Mouse (Mus musculus) heart, embryonic 15.5 days (tissue): Measurements from ENCODE around the gene Epha2. TPM values are rescaled to one million over a fixed set of nuclear protein-coding genes. Genes with fewer than 3 reads are reported as not detected.

Source experiments
- ATAC-seq: fragments of 200-750 bp; cut with Nextera tagmentation; replicated peaks from 2 replicates; pipeline ENCODE4 v1.8.0; 2017; ENCODE audit warnings: low read depth, moderate TSS enrichment; ENCODE audit not compliant: insufficient number of reproducible peaks, insufficient read depth, low FRiP score
- H3K27ac ChIP-seq: fragments of 300-500 bp; sonication (generic); 2 replicates; pipeline ENCODE4 v1.5.1; 2015; ENCODE audit warnings: mild to moderate bottlenecking, inconsistent platforms
- H3K27me3 ChIP-seq: fragments of 300-500 bp; sonication (generic); 2 replicates; pipeline ENCODE4 v1.6.1; 2015; ENCODE audit warnings: inconsistent platforms
- H3K36me3 ChIP-seq: fragments of 300-500 bp; sonication (generic); 2 replicates; pipeline ENCODE4 v1.6.1; 2015; ENCODE audit warnings: mild to moderate bottlenecking, inconsistent platforms
- H3K4me1 ChIP-seq: fragments of 300-500 bp; sonication (generic); replicated peaks from 2 replicates; pipeline ENCODE4 v1.6.1; 2015; ENCODE audit warnings: inconsistent platforms
- H3K4me2 ChIP-seq: fragments of 300-500 bp; sonication (generic); 2 replicates; pipeline ENCODE4 v1.6.1; 2015; ENCODE audit warnings: inconsistent platforms, mild to moderate bottlenecking, moderate library complexity
- H3K4me3 ChIP-seq: fragments of 300-500 bp; sonication (generic); 2 replicates; pipeline ENCODE4 v1.5.1; 2015; ENCODE audit warnings: mild to moderate bottlenecking, inconsistent platforms
- H3K9ac ChIP-seq: fragments of 300-500 bp; sonication (generic); 2 replicates; pipeline ENCODE4 v1.6.1; 2015; ENCODE audit warnings: mild to moderate bottlenecking, inconsistent platforms
- H3K9me3 ChIP-seq: fragments of 300-500 bp; sonication (generic); replicated peaks from 2 replicates; pipeline ENCODE4 v1.6.1; 2016; ENCODE audit warnings: inconsistent platforms
- WGBS: fragments of 180-500 bp; shearing (Covaris S2); methylation state at CpG from one replicate; pipeline ENCODE4 v1.1.7; 2015; ENCODE audit warnings: mixed read lengths; 5-methylcytosine and 5-hydroxymethylcytosine counted together
- polyA plus RNA-seq: library from polyadenylated mRNA; unstranded; fragments of >200 nt; fragmentation: Nextera tagmentation; extraction: Ambion mirVana; gene quantifications from 2 replicates; pipeline ENCODE4 v1.2.1, GENCODE M21; 2015

The Epha2 gene
- polyA plus RNA-seq, 1 experiment from 2014 or later: 2.7 TPM

GRCm38 (mm10) chr4:141269080-141269479 is 32.0 kb upstream of the Epha2 start:
- H3K36me3 ChIP-seq: no peaks in the 10 kb centered on the region
- no peaks in the 10 kb centered on the region for H3K9me3 ChIP-seq
- no peak overlapping the region for H3K9ac ChIP-seq
- no peak overlapping the region for H3K4me2 ChIP-seq
- H3K4me3 ChIP-seq: no peak overlapping the region
- WGBS: 69% methylated on average over 6 of the region's 6 CpGs
- H3K27ac ChIP-seq: no peak overlapping the region
- ATAC-seq: no peak
- H3K4me1 ChIP-seq: peaks cover 14% of the 10 kb centered on the region
- no peaks in the 10 kb centered on the region for H3K27me3 ChIP-seq

- Histone ChIP-seq H3K36me3 (no peaks in the 10 kb centered on the region), H3K27me3 (peaks cover 3% of the 10 kb centered on the region; the same call in 1 of the 2 replicates), H3K9me3 (no peaks in the 10 kb centered on the region), H3K4me3 (no peak overlapping the region), H3K4me1 (peaks cover 25% of the 10 kb centered on the region), H3K27ac (no peak overlapping the region), H3K4me2 (no peak overlapping the region), H3K9ac (no peak overlapping the region)
- no peak for ATAC-seq
- WGBS: 69% methylated on average over 15 of the region's 15 CpGs
Observed at GRCm38 (mm10) chr4:141270201-141270940, 30.7 kb upstream of the Epha2 start.

DNA sequence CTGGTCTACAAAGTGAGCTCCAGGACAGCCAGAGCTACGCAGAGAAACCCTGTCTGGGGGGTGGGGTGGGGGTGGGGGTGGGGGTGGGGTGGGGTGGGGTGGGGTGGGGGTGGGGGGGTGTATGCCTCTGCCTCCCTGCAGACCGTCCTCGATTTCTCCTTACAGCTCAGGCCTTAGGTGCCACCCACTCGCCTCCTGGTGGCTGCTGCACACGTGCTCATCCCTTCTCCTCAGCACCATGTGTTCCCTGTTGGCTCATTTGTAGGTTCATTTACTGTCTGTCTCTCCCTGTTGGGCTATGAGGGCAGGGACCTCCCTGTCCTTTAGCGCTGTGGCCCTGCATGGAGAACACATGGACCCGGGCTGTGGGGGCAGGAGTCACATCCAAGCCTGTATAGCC is 29.8 kb upstream of the Epha2 start:
- WGBS: 75% methylated on average over 7 of the region's 7 CpGs
- H3K9me3 ChIP-seq: no peaks in the 10 kb centered on the region
- no peak overlapping the region for H3K9ac ChIP-seq
- no peak for ATAC-seq
- no peak overlapping the region for H3K27ac ChIP-seq
- H3K36me3 ChIP-seq: no peaks in the 10 kb centered on the region
- peaks cover 7% of the 10 kb centered on the region; the same call in 1 of the 2 replicates for H3K27me3 ChIP-seq
- H3K4me3 ChIP-seq: no peak overlapping the region
- peaks cover 25% of the 10 kb centered on the region for H3K4me1 ChIP-seq
- H3K4me2 ChIP-seq: no peak overlapping the region

DNA sequence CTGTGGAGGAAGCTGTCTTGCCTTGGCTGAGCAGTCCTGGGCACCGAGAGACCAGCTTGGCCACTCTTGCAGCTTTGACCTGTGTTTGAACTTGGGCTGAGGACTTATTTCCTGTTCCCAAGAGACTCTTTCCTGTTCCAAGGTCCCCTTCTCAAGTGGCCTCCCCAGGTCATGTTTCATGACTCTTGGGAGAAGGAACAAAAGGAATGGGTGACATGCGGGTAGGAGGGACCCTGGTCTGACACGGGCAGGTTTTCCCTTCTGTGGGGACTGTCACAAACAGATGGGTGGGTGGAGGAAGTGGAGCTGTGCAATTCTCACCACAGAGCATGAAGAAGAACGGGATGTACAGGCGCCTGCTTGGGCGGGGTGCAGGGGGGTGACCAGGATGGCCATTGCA is 29.3 kb upstream of the Epha2 start:
- Histone ChIP-seq H3K27me3 (peaks cover 7% of the 10 kb centered on the region; the same call in 1 of the 2 replicates), H3K4me3 (no peak overlapping the region), H3K4me2 (no peak overlapping the region), H3K27ac (no peak overlapping the region), H3K9ac (no peak overlapping the region), H3K9me3 (no peaks in the 10 kb centered on the region), H3K36me3 (no peaks in the 10 kb centered on the region), H3K4me1 (peaks cover 25% of the 10 kb centered on the region)
- ATAC-seq: no peak
- 71% methylated on average over 6 of the region's 6 CpGs for WGBS

DNA sequence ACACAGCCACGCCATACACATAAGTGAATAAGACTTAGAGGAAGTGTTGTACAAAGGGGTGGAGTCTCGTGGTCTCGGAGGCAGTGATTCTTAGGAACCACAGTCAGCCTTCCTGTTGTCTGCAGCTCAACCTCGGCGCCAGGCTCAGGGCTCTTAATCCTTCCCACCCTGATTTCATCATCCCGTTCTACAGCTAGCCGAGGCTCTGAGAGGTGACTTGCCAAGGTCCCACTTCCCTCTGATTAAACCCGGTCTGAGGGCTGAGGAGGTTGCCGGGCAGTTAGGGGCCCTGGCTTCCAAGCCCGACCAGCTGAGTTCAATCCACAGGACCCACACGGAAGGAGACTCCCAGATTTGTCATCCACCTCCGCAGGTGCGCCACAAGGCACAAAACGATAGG is 28.2 kb upstream of the Epha2 start:
- WGBS: 15% methylated on average over 14 of the region's 14 CpGs
- H3K27me3 ChIP-seq: peaks cover 7% of the 10 kb centered on the region; the same call in 1 of the 2 replicates
- H3K4me1 ChIP-seq: peaks cover 34% of the 10 kb centered on the region
- H3K36me3 ChIP-seq: no peaks in the 10 kb centered on the region
- no peaks in the 10 kb centered on the region for H3K9me3 ChIP-seq
- H3K4me3 ChIP-seq: peak overlapping the region; percentile 23
- peak overlapping the region; percentile 56 for H3K4me2 ChIP-seq
- ATAC-seq: no peak
- no peak overlapping the region for H3K9ac ChIP-seq
- no peak overlapping the region for H3K27ac ChIP-seq

- Histone ChIP-seq H3K9ac (no peak overlapping the region), H3K27ac (no peak overlapping the region), H3K36me3 (no peaks in the 10 kb centered on the region), H3K4me1 (peaks cover 36% of the 10 kb centered on the region), H3K27me3 (peaks cover 7% of the 10 kb centered on the region; the same call in 1 of the 2 replicates), H3K9me3 (no peaks in the 10 kb centered on the region), H3K4me2 (peak overlapping the region; percentile 56), H3K4me3 (peak overlapping the region; percentile 23)
- ATAC-seq: peak; percentile 58
- WGBS: 20% methylated on average over 12 of the region's 12 CpGs
Observed at GRCm38 (mm10) chr4:141273296-141273695, 27.7 kb upstream of the Epha2 start.

- Histone ChIP-seq H3K27me3 (peaks cover 7% of the 10 kb centered on the region; the same call in 1 of the 2 replicates), H3K4me2 (peak overlapping the region; percentile 45), H3K4me3 (no peak overlapping the region), H3K9ac (no peak overlapping the region), H3K36me3 (no peaks in the 10 kb centered on the region), H3K4me1 (peaks cover 46% of the 10 kb centered on the region), H3K27ac (no peak overlapping the region), H3K9me3 (no peaks in the 10 kb centered on the region)
- 32% methylated on average over 23 of the region's 23 CpGs for WGBS
- no peak for ATAC-seq
Observed at GRCm38 (mm10) chr4:141274485-141275341, 26.3 kb upstream of the Epha2 start.

DNA sequence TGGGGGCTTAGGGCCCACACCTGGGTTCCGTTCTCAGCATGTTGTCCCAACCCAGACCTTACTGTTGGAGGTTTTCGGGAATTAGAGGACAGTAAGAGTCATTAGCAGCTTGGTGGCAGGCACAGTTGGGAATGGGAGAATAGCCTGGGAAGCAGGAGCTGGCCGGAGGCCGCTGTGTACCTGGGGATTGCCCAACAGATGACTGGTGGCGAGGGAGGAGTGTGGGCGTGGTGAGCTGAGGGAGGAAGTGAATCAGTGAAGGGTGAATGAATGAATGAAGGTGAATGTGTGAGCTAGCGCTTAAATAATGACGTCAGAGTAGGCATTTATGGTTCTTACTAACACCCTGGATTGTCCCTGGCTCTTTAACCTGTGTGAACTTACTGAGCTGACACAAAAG is 23.9 kb upstream of the Epha2 start:
- no peaks in the 10 kb centered on the region for H3K9me3 ChIP-seq
- no peak for ATAC-seq
- 86% methylated on average over 8 of the region's 8 CpGs for WGBS
- H3K9ac ChIP-seq: no peak overlapping the region
- peaks cover 7% of the 10 kb centered on the region; the same call in 1 of the 2 replicates for H3K27me3 ChIP-seq
- peaks cover 49% of the 10 kb centered on the region for H3K4me1 ChIP-seq
- no peak overlapping the region for H3K4me3 ChIP-seq
- peak overlapping the region; percentile 83; the same call in 1 of the 2 replicates for H3K27ac ChIP-seq
- H3K4me2 ChIP-seq: no peak overlapping the region
- H3K36me3 ChIP-seq: no peaks in the 10 kb centered on the region

GRCm38 (mm10) chr4:141278154-141278553 is 22.9 kb upstream of the Epha2 start:
- Histone ChIP-seq H3K4me3 (no peak overlapping the region), H3K27me3 (peaks cover 7% of the 10 kb centered on the region; the same call in 1 of the 2 replicates), H3K9ac (peak overlapping the region; percentile 19; the same call in 1 of the 2 replicates), H3K27ac (peak overlapping the region; percentile 83), H3K9me3 (no peaks in the 10 kb centered on the region), H3K4me1 (peaks cover 46% of the 10 kb centered on the region), H3K36me3 (no peaks in the 10 kb centered on the region), H3K4me2 (peak overlapping the region; percentile 24; the same call in 1 of the 2 replicates)
- ATAC-seq: peak; percentile 70
- WGBS: 35% methylated on average over 7 of the region's 7 CpGs

GRCm38 (mm10) chr4:141279327-141279726 is 21.7 kb upstream of the Epha2 start:
- Histone ChIP-seq H3K4me3 (no peak overlapping the region), H3K4me2 (peak overlapping the region; percentile 18; the same call in 1 of the 2 replicates), H3K36me3 (no peaks in the 10 kb centered on the region), H3K9me3 (no peaks in the 10 kb centered on the region), H3K27me3 (peaks cover 7% of the 10 kb centered on the region; the same call in 1 of the 2 replicates), H3K27ac (peak overlapping the region; percentile 83; the same call in 1 of the 2 replicates), H3K4me1 (peaks cover 46% of the 10 kb centered on the region), H3K9ac (no peak overlapping the region)
- ATAC-seq: no peak
- 63% methylated on average over 15 of the region's 15 CpGs for WGBS

DNA sequence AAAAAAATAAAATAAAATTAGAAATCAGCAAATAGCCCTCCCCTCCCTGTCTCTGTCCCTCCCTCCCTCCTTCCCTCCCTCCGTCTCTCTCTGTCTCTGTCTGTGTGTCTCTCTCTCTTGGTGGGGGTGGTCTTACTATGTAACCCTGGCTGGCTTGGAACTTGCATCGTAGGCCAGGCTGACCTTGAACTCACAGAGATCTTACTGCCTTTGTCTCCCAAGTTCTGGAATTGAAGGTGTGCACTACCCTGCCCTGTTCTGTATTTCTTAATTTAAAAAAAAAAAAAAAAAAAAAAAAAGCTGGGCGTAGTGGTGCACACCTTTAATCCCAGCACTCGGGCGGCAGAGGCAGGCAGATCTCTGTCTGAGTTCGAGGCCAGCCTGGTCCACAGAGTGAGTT is 21.3 kb upstream of the Epha2 start:
- Histone ChIP-seq H3K4me3 (no peak overlapping the region), H3K9ac (no peak overlapping the region), H3K27ac (no peak overlapping the region), H3K36me3 (no peaks in the 10 kb centered on the region), H3K27me3 (peaks cover 7% of the 10 kb centered on the region; the same call in 1 of the 2 replicates), H3K4me1 (peaks cover 42% of the 10 kb centered on the region), H3K9me3 (no peaks in the 10 kb centered on the region), H3K4me2 (no peak overlapping the region)
- no peak for ATAC-seq
- 88% methylated on average over 6 of the region's 6 CpGs for WGBS
